Mouse (Mus musculus): ENCODE data around the gene Nucb2. TPM values are rescaled to one million over a fixed set of nuclear protein-coding genes. Genes with fewer than 3 reads are reported as not detected.

The Nucb2 gene
- total RNA-seq (2021), result 1 to 10 TPM; 3.0 to 4.5 TPM
- long read RNA-seq, experiment 1, partial matches to known transcripts, result 0 of 4 reads
- long read RNA-seq, experiment 1, other reads (novel, unspliced or antisense), result 1 of 4 reads
- long read RNA-seq, experiment 2, result 0 reads

DNA sequence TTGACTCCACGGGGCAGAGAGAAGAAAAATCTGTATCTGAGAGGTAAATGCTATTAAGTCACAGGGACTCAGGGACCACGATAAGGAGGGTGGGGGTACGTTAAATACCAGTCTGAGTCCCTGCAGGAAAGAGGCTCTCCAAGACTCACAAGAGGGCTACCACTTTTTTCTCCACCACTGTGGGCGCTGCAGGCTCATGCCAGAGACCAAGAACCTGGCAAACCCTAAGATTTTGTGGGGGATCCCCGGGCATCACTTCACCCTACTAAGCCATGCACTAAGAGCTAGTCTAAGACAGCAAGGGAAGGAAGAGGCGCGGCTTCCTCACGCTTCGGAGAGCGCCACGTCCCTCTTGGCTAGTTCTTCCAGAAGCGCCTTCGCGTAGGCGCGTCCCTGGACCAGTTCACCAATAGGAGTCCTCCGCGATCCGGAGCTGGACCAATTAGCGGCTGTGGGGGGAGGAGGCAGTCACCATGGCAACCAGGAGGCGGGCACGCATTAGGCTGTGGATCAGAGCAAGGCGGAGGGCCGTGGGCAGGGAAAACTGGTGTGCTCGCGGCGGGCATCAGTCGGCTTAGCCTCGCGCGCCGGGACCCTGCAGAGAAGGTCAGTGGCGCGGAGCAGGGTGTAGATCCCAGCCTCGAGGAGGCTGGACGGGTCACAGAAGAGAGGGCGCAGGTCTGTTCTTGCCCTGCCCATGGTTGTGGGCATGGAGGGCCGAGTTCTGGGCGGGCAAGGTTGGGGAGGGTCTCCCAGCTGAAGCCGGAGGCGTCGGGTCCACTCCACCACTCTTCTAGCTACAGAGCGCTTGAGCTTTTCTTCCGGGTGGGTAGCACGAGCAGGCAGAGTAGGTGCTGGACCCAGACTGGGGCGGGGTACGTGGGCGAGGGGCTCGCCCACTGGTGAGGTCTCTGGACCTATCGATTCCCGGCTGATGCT, at the start of gene Nucb2:
Gene Nucb2, plus strand, starts transcription at position 491 of the 939 bp plus-strand sequence.
- peak; percentile 98 for DNase-seq (ENCODE audit: low spot score)

DNA sequence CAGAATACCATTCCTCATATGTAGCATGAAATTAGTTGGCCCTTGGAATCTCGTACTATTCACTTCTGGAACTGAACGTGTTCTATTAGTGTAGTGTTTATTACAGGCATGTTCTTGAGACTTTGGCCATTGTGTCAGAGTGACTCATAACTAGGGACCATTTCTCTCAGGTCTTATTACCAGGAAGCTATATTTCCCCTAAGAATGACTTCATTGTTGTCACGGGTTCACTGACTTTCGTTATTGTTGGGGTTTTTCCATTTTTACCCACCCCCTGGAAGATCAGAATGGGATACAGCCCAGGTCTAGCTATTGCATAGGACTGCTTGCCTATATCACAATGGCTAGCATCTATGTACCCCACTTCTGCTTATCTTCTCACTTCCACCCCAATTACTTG, 47.2 kb upstream of the Nucb2 start:
- DNase-seq (ENCODE audit: low spot score), result no peak

DNA sequence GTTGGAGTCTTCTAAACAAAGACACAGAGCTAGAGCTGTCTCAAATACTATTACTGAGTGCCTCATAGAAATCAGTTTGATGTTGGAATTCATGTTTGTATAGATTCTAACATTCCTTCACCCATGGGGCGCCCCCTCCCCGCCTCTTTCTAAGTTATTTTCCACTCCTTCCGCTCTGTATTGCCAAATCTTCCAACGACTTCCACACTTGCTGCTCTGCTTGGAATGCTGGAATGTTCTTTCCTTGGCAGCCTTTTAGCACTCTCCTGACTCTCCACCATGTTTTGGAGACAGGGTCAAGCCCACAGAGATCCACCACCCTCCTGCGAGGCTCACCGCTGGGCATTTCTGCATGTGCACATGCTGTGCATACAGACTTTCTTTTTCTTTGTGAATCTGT, 46.8 kb upstream of the Nucb2 start:
- DNase-seq (ENCODE audit: low spot score), result no peak

DNA sequence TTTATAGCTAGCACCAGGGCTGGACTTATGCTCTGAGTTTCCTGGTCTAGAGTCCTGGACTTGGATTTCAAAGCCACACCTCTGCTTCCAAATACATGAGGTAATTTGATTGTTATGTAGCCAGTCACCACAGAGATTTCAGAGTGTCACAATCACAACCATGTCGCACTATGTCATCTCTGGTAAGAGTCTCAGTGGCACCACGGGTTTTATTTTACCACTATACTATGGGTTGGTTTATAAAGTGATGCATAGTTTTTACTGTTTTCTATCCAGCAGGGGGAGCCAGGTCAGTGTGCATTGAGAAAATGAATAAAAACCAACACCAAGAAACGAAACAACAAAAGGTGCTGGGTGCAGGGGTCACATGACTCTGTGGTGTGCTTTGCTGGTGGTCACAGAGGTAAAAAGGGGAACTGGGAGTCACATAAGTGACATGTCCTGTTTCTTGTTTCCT, 45.2 kb upstream of the Nucb2 start:
- no peak for DNase-seq (ENCODE audit: low spot score)

DNA sequence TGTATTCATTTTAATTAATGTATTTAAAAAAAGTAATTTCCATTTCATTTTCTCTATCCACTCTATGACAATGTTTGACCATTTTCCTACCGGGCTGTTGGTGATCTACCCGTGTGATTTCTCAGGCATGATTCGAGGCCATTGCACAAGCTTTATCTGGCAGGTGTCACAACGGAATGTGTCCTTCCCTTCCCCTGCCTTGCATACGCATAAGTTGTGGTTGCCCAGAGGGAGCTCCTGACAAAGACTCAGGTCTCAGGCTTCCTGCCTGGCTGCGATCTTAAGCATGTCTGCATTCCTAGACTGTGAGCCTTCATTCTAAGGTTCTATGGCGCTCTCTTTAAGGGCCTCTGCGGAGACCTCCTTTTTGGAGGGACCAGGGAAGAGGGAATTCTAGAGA, 42.1 kb upstream of the Nucb2 start:
- no peak for DNase-seq (ENCODE audit: low spot score)

DNA sequence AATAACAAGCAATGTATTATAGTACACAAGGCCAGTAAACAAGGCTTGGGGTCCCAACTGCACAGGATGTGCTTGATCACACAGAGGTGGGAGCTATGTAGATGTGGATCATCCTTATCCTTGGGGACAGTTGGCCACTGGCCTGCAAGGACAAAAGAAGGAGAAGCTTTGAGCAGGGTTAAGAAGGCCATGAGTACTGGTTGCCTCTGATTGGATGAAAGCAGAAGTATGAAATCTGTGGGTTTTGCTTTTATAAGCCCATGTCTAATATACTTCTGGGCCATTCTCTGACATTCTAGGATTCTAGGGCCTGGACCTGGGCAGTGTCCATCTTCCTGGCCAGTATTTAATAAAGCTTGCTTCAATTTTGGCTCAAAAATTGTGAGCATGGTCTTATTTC, 28.3 kb upstream of the Nucb2 start:
- no peak for DNase-seq (ENCODE audit: low spot score)

DNA sequence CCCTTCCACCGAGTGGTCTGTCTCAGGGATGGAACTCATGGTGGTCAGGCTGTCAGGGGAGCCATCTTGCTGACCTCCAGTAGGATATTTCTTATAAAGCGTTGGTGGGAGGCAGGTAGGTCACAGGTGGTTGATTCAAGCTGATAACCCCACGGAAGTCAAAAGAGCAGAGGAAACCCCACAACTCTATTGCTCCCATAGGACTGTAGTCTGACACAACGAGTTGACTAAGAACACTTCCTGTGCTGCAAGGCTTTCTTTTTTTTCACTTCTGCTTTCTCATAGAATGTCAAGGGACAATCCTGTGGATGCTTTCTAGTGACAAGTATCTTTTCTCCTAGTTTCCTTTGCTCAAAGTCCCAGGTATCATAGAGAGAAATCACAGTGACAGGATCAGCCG, 27.9 kb upstream of the Nucb2 start:
- DNase-seq (ENCODE audit: low spot score), result no peak

DNA sequence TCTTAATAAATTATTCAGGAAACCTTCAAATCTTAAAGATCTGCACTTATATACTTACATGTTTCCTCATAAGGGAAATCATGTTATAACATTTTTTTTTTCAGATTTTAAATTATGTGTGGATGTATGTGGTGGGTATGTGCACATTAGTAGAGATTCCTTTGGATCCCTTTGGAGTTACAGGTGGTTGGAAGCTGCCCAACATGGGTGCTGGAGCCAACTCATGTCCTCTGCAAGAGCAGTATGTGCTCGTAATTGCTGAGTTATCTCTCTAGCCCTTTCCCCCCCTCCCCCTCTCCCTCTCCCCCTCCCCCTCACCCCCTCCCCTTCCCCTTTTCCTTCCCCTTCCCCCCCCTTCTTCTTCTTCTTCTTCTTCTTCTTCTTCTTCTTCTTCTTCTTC, 21.1 kb upstream of the Nucb2 start:
- no peak for DNase-seq (ENCODE audit: low spot score)

DNA sequence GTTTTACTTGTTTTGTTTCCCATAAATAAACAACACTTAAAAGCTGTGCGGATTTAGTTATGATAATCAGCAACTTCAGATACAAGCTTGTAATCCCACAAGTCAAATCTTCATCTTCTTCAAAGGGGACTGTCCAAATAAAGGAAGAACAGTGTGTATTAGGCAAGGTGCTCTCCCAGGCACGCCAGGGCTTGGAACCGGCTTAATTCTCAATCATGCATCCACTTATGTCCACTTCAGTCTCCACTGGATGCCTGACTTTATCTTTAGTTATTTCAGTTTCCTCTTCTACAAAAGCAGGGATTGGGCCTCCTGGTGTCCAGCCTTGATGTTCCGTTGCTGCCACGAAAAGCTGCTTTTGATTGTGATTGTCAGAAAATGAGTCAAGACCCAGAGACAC, 20.4 kb upstream of the Nucb2 start:
- no peak for DNase-seq (ENCODE audit: low spot score)

DNA sequence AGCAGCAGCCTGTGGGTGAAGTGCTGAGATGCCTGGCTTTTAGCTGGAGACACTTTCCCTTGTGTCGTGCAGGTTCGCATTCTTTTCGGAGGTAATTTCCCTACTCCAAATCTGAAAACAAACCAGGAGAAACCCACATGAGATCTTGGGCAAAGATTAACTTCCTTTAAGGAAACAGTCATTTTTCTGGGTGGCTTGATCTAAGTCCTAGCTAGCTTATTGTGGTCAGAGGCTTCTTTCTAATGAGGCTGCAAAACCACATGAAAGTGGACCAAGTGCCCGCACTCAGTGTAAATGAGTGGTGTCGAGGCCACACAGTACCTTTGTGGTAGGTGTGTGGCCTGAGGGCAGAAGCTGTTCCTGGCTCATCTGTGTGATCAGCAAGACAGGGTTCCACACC, 20.0 kb upstream of the Nucb2 start:
- DNase-seq (ENCODE audit: low spot score), result no peak

DNA sequence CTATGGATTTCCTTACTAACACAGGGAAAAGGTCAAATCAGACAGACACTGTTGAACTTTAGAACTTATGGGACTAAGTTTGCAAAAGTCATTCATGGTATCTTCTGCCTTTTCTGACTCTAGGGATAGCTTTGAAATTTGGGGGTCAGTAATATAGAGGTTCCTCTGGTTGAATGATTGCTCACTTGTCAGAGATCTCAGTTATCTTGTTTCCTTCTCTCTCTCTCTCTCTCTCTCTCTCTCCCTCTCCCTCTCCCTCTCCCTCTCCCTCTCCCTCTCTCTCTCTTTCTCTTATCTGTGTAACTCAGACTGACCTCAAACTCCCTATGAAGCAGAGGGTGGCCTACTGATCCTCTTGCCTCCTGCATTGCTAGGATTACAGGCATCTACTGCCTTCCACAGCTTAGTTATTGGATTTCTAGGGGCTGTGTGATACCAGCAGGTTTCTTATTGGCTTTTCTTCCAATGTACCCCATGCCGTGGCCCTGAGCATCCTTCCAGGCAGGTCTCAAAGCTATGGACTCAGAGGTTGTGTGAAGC, 19.0 kb upstream of the Nucb2 start:
- no peak for DNase-seq (ENCODE audit: low spot score)

DNA sequence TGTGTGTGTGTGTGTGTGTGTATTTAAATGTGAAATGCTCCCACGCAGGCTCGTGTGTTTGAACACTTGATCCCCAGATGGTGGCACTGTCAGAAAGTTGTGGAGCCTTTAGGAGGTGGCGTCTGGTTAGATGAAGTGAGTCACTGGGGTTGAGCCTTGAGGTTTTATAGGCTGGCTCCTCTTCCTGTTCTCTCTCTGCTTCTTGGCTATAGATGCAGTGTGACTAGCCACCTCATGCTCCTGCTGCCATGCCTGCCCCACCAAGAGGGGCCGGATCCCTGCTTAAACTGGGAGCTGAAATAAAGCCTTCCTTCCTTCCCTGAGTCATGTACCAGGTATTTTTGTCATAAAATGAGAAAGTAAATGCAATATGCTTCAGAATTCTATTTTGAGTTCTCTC, 13.1 kb upstream of the Nucb2 start:
- DNase-seq (ENCODE audit: low spot score), result no peak

DNA sequence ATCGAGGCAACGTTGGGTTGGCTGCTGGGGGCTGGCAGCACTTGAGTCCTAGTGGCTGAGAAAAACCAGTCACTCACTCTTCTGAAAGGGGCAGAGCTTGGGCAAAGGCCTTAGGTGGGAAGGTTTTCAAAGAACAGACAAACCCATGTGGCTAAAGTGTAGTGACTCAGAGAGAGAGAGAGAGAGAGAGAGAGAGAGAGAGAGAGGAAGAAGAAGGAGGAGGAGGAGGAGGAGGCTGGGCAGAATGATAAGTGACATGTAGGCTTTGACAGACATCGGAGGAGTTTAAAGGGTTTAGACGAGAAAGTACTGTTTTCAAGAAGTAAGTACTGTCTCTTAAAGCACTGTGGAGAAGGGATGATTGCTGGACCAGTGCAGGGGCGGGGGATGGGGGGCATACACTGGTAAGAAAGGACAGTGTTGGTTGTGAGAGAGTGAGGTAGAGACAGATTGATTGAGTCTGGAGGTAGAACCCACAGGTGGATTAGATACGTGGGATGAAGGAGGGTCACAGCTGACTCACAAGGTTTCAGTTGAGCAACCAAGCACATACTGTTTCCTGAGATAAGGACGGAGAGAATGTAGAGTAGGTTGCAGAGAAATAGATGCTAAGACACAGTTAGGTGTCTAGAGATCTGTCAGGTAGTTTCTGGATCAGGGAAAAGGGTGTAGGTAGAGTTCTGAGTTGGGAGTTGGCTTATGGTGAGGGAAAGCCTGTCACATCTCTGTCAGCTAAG, 10.7 kb upstream of the Nucb2 start:
- no peak for DNase-seq (ENCODE audit: low spot score)

DNA sequence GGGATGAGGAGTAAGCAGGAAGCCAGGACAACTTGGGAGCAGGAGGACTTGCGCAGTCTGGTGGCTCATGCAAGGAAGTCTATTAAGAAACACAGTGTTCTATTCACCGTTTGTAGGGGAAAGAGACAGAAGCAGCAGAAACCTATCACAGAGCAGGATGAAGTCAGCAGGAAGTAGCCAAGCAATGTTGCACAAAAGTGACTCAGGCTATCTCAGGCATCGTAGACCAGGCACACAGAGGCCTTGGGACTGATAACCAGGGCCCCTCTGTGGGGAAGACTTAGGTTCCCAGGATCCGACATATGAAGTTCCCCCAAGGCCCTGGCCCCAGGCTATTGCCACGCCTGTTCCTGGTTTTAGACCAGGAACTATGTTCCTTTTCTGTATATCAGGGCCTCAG, 9.6 kb upstream of the Nucb2 start:
- DNase-seq (ENCODE audit: low spot score), result no peak

DNA sequence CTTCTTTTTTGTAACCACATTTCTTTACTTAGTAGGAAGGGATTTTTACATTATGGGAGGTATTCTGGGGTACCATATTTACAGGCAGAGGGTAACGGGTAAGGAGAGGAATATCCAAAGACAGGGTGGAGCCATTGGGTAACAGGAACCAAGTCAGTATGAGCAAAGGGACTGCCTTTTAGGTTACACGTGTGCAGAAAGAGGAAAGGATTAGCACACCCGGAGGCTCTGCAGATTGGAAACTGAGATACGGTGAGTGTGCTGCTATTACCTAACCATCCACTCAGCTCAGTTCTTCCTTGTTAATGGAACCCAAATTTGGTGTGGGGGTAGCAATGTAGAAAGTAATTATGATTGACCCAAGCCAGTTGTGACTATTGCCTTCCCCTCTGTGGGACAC, 7.4 kb upstream of the Nucb2 start:
- DNase-seq (ENCODE audit: low spot score), result no peak

DNA sequence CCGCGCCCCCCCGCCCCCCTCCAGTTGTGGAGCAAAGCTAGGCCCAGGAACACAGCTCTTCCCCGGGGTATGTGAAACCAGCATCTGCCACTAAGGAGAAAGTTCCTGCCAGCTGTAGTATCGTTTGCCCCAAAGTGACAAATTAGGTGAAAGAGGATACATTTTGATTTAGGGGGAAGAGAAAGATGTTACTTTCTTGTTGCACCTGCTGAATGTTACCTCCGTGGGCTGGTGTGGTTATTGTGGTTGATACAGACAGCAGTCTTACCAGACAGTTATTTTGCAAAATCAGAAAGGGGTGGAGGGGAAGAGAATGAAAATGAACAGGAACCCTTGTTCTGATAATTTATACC, 625 bp downstream of the Nucb2 start:
- DNase-seq (ENCODE audit: low spot score), result no peak

DNA sequence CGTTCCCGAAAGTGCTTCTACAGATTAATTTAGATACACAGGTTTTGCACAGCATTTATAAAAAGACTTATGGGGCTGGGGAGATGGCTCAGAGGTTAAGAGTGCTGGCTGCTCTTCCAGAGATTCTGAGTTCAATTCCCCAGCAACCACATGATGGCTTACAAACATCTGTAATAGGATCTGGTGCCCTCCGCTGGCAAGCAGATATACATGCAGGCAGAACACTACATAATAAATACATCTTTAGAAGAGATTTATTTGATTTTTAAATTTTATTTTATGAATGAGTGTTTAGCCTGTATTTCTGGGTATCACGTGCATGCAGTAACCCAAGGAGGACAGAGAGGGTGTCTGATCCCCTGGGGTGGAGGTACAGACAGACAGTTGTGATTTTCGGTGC, 9.9 kb downstream of the Nucb2 start:
- DNase-seq (ENCODE audit: low spot score), result no peak

DNA sequence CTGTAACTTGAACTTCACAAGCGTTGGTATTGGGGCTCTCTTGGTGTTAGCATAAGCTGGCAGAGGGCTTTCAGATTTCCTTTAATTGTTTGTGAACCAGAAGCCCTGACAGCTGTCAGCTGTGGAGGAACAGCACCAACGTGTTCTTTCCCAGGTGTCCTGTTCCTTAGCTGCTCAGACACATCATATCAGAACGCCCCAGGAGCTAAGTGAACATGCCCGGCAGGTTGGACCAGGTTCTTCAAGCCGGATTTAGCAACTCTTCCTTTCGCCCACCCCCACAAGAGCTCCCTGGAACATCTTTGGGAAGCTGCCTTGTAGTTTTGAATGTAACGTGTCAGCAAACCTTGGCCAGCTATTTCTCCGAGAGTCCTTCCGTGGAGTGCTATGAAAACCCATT, 10.4 kb downstream of the Nucb2 start:
- DNase-seq (ENCODE audit: low spot score), result no peak

DNA sequence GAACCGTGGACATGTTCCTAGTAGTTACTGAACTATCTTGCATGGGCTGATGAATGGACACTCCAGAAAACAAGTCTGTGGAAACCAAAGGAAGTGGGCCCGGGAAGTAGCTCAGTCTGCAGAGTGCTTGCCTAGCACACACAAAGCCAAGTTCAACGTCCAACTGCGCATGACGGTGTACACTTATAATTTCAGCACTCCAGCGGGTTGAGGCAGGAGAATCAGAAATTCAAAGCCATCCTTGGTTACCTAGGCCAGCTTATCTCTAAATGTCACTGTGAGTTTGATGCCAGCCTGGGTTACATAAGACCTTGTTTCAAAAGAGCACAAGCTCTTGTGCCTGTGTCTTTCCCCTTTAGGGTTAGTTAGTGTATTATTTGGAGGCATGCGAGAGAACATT, 10.9 kb downstream of the Nucb2 start:
- DNase-seq (ENCODE audit: low spot score), result no peak

DNA sequence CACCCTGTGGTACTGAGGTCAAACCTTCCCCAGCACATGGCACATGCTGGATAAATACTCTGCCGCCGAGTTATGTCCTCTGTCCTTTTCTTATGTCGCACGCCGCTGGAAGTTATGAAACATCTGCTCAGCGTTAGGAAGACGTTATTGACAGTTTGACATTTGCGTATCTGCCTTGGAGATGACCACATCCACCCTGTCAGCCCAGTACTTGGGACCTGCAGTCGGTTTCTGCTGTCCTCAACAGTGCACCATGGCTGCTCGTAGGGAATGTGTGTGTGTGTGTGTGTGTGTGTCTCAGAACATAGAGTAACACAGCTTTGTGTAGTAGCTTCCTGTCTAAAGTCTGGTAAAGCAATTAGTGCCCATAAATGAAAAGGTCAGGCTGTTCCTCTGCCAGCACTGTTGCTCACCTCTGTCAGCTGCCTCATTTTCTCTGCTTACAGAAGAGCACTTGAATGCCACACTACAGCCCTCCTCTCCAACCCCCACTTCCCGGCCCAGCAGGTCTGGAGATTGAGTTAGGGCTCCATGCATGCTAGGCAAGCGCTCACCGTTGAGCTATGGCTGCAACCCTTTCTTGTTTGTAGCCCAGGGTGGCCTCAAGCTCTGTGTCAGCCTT, 11.5 kb downstream of the Nucb2 start:
- DNase-seq (ENCODE audit: low spot score), result no peak

DNA sequence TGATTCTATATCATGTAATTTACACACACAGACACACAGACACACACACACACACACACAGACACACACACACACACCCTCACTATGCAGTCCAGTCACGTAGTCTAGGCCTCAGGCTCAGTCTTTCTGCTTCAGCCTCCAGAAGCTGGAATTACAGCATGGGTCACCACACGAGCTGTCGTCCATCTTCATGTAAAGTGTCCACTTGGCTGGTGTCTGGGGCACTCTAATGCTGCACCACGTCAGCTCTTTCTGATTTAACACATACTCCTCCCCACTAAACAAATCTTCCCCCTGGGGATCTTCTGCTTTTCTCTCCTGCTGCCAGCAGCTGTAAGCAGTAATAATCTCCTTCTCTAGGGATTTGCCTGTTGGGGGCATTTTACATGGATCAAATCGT, 13.1 kb downstream of the Nucb2 start:
- no peak for DNase-seq (ENCODE audit: low spot score)

DNA sequence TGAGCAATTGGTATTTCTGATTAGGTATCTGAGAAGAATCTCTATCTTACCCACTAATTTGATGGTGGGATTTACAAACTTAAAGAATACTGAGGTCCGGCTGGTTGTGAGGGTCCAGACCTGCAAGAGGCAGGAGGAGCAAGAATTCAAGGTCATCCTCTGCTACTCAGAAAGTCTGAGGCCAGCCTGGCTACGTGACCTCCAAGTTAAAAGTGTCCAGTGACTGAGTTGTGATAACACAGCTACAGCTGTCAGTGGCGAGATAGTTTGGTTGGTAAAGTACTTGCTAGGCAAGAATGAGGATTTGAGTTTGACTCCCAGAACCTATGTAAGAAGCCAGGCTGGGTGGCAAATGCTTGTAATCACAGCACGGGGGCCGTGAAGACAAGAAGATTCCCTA, 14.0 kb downstream of the Nucb2 start:
- no peak for DNase-seq (ENCODE audit: low spot score)

All from gastrocnemius, adult 18-20 months (tissue).